In the genomic region with DNA sequence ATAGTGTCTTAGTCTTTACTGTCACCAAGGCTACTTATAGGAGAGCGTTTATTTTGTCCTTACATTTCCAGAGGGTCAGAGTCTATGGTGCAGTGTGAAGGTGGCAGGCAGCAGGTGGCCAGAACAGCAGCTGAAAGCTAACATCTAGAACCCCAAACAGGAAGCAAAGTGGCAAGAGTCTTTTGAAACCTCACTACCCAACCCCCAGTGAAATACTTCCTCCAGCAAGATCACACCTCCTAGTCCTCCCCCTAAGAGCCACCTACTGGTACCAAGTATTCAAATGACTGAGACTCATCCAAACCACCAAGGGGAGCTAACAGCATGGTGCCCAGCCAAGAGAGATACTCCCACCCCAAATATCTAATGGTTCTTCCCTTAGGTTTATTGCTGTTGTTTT, we compare ENCODE assay signal across 26 mouse cellular contexts. TPM values are rescaled to one million over a fixed set of nuclear protein-coding genes. Genes with fewer than 3 reads are reported as not detected.
DNase-seq lines count a peak whose midpoint lies in the region; ATAC-seq and TF ChIP-seq lines count a peak whose summit lies in the region.
"Had no signal": no experiment of that assay in that cellular context is flagged by ENCODE, and none has a peak within 500 bp of the region (broad histone marks: within the 10 kb centered on the region; RNA-seq: fewer than 3 reads in every experiment).

No protein-coding gene starts in this region.

- 0 out of 2 replicates have a peak, but pooled peaks have one; percentile 58 for ATAC-seq in common myeloid progenitor, adult 5-6 weeks (replicated peaks; ENCODE audit: low read depth, poor library complexity, severe bottlenecking)
- peak; percentile 83 for ATAC-seq in megakaryocyte progenitor cell, adult 5-6 weeks (replicated peaks; ENCODE audit: poor library complexity)
- ATAC-seq: activated CD4-positive, CD25-positive, alpha-beta regulatory T cell, adult 4 months; forebrain, embryonic 14.5 days; hindbrain, embryonic 16.5 days; inflammation-experienced regulatory T-cells, adult 6 months; Patski had no signal

- peak; percentile 10 for DNase-seq in thymus, postnatal 0 days (ENCODE audit: low spot score)
- no peak for DNase-seq in thymus, postnatal 14 days
- DNase-seq in layer of hippocampus, adult 2 months (ENCODE audit: low spot score in 2 of 2), result no peak
- no peak for DNase-seq in B cell, adult 2 months
- DNase-seq: cerebellum, adult 2 months; embryo, embryonic 11 days; gastrocnemius, postnatal 36 days; heart, postnatal 36 days had no signal

- H3K27ac ChIP-seq in layer of hippocampus, adult 2 months, result no peak overlapping the region
- H3K27ac ChIP-seq: embryonic facial prominence, embryonic 15.5 days; forebrain, embryonic 10.5 days; heart, embryonic 13.5 days; hindbrain, embryonic 12.5 days had no signal

- no peak for TF ChIP-seq CTCF in layer of hippocampus, adult 2 months (conservative IDR thresholded peaks at IDR 0.05)

- no peak overlapping the region for H3K4me3 ChIP-seq in layer of hippocampus, adult 2 months
- H3K4me3 ChIP-seq: embryonic facial prominence, embryonic 15.5 days; erythroblast, embryonic 14.5 days; forebrain, embryonic 10.5 days; heart, embryonic 13.5 days; hindbrain, embryonic 12.5 days had no signal

RNA-seq across cellular contexts. Expression of a gene that starts 36.8 kb away (rescaled TPM):
- polyA plus RNA-seq in thymus, postnatal 0 days (2015; fragmentation: Nextera tagmentation; extraction: Ambion mirVana), result 0.08 TPM in 1 of 2 replicates, not detected in the other
- not detected in 2 replicates for total RNA-seq in common myeloid progenitor, adult 5-6 weeks (2017)
- not detected in 2 replicates for total RNA-seq in megakaryocyte progenitor cell, adult 5-6 weeks (2015)
- total RNA-seq in megakaryocyte progenitor cell, adult 5-6 weeks (2017), result not detected in 2 replicates
- under 1 TPM in 1 of 2 experiments, not detected in 1; 0.29 TPM for total RNA-seq in layer of hippocampus, adult 2 months (2021)
- total RNA-seq: adrenal gland, adult 18-20 months; gastrocnemius, adult 8-10 months; gastrocnemius, postnatal 36 days; heart, adult 8-10 months; heart, postnatal 36 days; MEL had no signal
- polyA plus RNA-seq: activated CD4-positive, CD25-positive, alpha-beta regulatory T cell, adult 4 months; C2C12; erythroblast, embryonic 14.5 days; heart, postnatal 0 days; inflammation-experienced regulatory T-cells, adult 6 months; Patski had no signal
